Mouse (Mus musculus) left cerebral cortex, adult 2 months (tissue): ENCODE data around the gene Dnah14. TPM values are rescaled to one million over a fixed set of nuclear protein-coding genes. Genes with fewer than 3 reads are reported as not detected.

Experiments used
- DNase-seq, 2 experiments: peaks; one replicate each; pipeline ENCODE4 v3.0.0; 2021 to 2022; ENCODE audit warnings: low spot score in 2 of 2, mixed read lengths in 1 of 2; ENCODE audit errors: extremely low spot score in 1 of 2
- H3K27ac ChIP-seq: fragments of 200-600 bp; 2 replicates; pipeline ENCODE4 v1.8.1; 2022
- H3K4me3 ChIP-seq: fragments of 200-600 bp; 2 replicates; pipeline ENCODE4 v1.8.1; 2022
- CTCF ChIP-seq: fragments of 200-600 bp; IDR thresholded peaks from 2 replicates; pipeline ENCODE4 v1.8.1; 2022; ENCODE audit warnings: antibody characterized with exemption, mild to moderate bottlenecking, moderate library complexity
- intact Hi-C: fragments of 180-260 bp; cut with DNase I; formaldehyde crosslinking; loops from one replicate; pipeline ENCODE4 v1.15.1; 2025
- total RNA-seq, 2 experiments: library from RNA; stranded (reverse); gene quantifications; 2 replicates each; pipeline ENCODE4 v1.2.3; 2021

Dnah14 gene
- total RNA-seq, 2 experiments from 2014 or later = 0.49 to 1.4 TPM

DNA sequence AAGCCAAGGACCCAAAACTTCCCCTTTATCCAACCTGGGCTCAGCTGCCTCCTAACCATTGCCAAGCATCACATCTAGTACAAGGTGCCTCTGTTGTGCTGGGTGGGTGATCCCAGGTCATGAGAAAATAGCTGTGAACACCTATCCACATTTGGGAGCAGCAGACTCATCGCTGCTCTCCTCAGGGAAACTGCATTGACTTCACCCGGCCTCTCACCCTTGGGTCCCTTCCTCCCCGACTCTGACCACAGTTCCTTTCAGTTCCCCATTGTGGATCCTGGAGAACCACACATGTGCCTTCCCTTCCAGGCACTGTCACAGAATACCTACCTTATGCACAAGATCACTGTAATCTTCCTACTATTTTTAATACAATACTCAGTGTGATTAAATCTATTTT, 269.4 kb downstream of the Dnah14 start:
- no peak for DNase-seq
- Histone ChIP-seq H3K27ac (no peak overlapping the region), H3K4me3 (no peak overlapping the region)
- TF ChIP-seq CTCF = no peak
- intact Hi-C loops = no loop called here

DNA sequence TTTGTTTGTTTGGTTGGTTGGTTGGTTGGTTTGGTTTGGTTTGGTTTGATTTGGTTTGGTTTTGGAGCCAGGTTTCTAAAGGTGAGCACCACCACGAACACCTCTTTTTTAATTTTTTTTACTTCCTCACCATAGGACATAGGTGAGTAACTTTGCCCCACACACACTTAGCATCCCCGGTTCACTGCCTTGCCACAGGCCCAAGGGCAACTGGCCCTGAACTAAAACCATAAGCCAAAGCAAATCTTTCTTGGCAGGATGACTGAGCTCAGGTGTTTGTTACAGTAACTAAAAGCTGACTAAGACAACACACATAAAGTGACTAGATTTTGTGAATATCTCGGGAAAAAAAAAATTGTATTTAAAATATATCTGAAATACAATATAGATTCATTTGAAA, 271.0 kb downstream of the Dnah14 start:
- DNase-seq = no peak
- Histone ChIP-seq H3K27ac (no peak overlapping the region), H3K4me3 (no peak overlapping the region)
- intact Hi-C loops = no loop called here
- no peak for TF ChIP-seq CTCF

DNA sequence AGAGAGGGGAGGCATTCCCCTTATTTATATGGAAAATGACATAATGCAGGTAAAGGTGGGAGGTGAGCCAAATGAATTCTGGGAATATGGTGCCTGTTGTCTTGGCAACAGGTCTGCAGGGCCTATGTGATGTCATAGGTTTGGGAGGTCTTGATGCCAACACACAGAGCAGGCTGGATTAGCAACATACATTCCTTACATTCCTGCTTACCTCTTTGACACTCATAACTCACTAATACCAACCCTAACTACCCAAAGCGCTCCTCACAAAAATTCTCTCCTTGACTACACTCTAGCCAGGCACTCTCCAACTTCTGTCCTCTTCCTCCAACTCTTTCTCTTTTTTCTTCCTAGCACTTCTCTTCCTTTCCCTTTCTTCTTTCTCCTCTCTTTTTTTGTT, 271.9 kb downstream of the Dnah14 start:
- no peak for DNase-seq
- intact Hi-C loops = no loop called here
- no peak overlapping the region for H3K27ac ChIP-seq
- no peak for TF ChIP-seq CTCF
- H3K4me3 ChIP-seq = no peak overlapping the region

DNA sequence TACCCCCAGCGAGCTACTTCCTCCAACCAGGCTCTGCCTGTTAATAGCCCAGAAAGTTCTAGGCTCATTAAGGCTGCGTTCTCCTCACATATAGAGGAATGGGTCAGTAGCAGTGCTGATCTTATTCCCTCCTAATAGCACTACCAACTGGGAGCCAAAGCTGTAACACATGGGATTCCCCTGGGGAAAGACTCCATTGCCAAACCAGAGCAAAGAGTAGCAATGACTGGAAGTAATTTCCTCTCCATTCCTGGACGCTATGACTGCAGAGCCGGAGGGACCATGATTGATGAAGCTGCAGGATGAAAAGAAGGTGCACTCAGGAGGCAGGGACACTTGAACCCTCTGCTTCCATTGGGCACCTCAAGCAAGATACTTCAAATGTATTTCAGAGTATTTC, 274.1 kb downstream of the Dnah14 start:
- DNase-seq = no peak
- no peak for TF ChIP-seq CTCF
- Histone ChIP-seq H3K27ac (no peak overlapping the region), H3K4me3 (no peak overlapping the region)
- intact Hi-C loops = no loop called here

DNA sequence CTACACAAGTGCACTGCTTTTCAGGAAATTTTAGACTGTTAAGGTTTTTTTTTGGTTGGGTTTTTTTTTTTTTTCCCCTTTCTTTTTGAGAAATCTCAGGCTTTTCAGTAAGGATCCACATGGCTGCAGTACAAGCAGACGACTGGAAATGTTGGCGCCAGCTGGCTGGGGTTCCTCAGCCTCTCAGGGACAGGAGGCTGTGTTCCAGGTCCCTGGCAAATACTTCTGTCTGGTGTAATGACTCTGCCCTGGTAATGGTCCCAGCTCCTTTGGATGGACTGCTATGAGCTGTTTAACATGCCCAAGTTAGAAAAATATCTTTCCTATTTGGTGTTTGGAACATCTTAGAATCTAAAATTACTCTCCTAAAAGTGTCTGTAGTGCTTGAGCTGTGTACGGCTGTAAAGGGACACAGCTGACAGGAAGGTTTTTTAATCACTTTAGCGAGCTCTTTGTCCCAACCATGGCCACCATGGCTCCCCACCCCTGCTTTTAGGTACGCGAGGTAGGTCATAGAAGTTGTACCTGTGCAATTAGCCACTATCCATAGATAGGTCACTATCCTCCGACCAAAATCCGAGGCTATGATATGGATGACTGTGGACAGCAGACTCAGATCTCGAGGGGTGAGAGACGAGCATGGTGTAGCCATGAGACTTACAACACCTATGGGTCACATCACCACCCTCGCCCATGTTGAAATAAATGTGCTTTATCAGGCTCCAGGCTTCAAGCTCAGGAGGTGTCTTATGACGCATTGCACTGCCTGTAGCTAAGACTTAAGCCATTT, 275.4 kb downstream of the Dnah14 start:
- Histone ChIP-seq H3K27ac (no peak overlapping the region), H3K4me3 (no peak overlapping the region)
- DNase-seq = peak; percentile 26 to 36
- TF ChIP-seq CTCF = no peak
- intact Hi-C loops = no loop called here

DNA sequence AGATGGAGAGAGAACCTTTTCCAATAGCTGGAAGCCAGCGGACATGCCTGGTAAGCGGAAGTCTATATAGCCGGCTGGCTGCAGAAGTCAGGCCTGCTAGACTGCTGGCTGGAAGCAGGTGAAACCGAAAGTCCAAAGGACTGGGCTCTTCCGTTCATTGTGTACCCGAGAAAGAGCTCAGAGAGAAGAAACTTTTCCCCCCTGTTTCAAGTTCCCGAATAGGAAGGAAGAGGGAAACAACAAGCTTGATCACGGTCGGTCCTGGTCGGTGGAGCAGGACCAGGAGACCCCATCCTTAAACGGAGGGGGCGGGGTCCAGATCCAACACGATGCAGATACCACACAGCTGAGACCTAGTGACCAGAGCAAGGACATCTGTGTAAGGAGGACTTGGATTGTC, 276.1 kb downstream of the Dnah14 start:
- TF ChIP-seq CTCF = no peak
- intact Hi-C loops = no loop called here
- Histone ChIP-seq H3K4me3 (no peak overlapping the region), H3K27ac (no peak overlapping the region)
- no peak for DNase-seq

DNA sequence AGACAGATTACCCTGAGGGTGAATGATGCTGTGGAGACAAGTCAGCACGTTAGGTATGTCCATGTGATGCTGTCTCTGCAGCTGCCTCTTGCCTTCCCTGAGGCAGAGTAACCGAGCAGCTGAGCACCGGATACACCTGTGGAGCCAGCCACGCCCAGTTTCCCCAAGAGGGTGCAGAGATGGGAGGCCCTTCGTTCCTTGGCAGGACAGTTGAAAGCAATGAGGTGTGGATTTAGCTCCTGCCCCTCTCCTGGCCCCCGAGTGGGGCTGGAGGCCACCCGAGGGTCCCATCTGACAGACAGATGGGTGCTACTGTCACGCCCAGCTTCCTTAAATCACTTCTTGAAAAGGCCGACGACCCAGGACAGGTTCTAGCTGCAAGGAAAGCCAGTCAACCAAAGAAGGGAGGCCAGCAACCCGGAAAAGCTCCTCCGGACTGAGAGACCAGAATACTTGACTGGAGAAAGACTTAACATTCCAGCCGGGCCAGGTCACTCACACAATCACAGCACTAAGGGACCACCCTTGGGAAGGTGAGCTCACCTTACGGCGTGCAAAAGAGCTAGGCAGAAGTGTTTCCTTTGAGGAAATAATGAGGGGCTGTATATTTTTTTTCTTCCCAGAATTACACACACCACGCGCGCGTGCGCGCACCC, 276.9 kb downstream of the Dnah14 start:
- intact Hi-C loops = no loop called here
- TF ChIP-seq CTCF = no peak
- no peak overlapping the region for H3K4me3 ChIP-seq
- no peak overlapping the region for H3K27ac ChIP-seq
- no peak for DNase-seq

DNA sequence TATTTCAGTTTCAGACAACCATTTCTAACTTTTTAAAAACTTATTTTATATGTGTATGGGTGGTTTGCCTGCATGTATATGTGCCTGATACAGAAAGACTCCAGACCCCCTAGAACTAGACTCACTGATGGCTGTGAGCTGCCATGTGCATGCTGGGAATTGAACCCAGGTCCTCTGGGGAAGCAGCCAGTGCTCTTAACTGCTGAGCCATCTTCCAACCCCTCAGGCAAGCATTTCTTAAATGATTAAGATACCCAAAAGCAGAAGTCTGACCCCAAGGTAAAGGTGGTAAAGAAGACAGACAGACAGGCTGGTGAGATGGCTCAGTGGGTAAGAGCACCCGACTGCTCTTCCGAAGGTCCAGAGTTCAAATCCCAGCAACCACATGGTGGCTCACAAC, 278.5 kb downstream of the Dnah14 start:
- H3K27ac ChIP-seq = no peak overlapping the region
- intact Hi-C loops = no loop called here
- TF ChIP-seq CTCF = no peak
- H3K4me3 ChIP-seq = no peak overlapping the region
- no peak for DNase-seq

DNA sequence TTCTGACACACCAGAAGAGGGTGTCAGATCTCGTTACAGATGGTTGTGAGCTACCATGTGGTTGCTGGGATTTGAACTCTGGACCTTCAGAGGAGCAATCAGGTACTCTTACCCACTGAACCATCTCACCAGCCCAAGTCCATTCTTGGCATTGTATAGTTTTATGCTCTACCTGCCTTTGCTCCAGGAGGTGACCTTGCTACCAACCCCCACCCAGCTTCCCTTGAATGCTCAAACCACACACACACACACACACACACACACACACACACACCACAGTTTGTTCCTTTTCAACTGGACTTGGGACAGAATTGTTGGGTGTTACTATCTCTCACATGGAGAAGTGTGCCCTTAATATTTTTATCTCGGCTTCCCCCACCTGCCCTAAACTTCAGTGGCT, 280.0 kb downstream of the Dnah14 start:
- H3K27ac ChIP-seq = no peak overlapping the region
- H3K4me3 ChIP-seq = no peak overlapping the region
- TF ChIP-seq CTCF = no peak
- intact Hi-C loops = no loop called here
- DNase-seq = no peak

DNA sequence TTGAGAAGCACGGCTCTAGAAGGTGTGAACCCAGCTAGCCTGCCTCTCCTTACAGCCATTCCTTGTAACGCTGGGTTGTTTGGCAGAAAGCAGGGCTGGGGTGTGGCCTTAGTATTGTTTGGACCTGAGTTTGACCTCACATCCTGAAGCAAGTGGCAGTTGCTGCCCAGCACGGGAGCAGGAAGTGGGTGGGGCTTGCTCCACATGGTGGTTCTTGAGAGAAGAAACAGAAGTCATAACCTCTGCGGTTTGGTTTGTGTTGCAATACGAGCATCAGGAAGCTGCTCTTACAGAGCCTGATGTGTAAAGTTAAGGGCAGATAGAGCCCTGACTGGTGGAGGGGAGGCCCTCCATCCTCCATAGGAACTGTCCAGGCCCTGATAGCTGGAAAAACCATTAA, 284.3 kb downstream of the Dnah14 start:
- TF ChIP-seq CTCF = no peak
- no peak for DNase-seq
- intact Hi-C loops = no loop called here
- Histone ChIP-seq H3K27ac (no peak overlapping the region), H3K4me3 (no peak overlapping the region)

DNA sequence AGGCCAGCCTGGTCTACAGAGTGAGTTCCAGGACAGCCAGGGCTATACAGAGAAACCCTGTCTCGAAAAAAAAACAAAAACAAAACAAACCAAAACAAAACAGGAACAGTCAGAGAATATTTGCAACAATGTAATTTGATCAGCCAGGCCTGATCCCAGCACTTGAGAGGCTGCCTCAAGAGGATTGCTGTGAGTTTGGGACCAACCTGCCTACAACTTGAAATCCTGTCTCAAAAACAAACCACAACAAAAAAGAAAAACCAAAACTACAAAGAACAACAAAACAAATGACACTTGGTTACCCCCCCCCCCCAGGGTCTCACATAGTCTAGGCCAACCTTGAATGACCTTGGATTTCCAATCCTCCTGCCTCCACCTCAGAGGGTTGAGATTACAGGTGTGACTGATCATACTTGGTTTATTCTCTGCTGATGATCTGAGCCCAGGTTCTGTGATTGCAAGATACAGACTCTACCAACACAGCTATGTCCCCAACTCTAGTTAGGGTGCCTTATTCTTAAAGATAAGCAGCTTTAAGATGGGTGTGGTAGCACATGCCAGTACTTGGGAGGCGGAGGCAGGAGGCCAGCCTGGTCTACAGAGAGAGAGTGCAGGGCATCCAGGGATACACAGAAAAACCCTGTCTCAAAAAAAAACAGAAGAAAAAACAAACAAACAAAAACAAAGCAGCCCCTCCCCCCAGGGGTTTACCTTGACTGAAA, 285.0 kb downstream of the Dnah14 start:
- no peak for TF ChIP-seq CTCF
- H3K27ac ChIP-seq = no peak overlapping the region
- no peak for DNase-seq
- intact Hi-C loops = no loop called here
- H3K4me3 ChIP-seq = no peak overlapping the region

DNA sequence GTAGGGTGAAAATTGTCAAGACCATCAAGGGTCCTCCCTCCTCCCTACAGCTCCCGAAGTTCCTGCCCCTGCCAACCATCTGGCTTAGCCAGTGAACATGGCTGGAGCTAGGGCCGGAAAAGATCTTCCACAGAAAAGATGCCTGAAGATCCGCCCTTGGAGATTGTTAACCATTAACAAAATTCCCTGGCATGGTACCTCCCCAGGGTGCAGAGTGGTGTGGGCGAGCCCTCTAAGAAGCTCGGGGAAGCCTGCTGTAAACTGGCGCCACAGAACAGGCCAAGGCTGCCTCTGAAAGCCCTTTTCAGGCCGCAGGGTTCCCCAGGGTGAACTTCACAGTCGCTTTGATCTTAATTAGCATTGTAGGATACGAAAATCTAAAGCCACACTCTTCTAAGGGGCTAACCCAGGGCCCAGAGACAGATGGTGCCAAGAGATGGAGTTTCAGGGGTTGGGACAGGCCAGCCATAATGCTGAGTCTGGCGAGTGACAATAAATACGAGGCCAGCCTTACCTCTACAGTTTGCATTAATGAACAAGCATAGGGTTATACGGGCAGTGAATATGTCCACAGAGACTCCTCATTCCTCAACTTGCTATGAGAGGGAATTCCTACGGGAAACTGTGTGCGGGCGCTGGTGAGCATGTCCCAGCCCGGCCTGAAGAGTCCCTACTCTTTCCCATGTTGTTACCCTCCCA, 286.5 kb downstream of the Dnah14 start:
- no peak for DNase-seq
- H3K4me3 ChIP-seq = no peak overlapping the region
- no peak for TF ChIP-seq CTCF
- intact Hi-C loops = no loop called here
- no peak overlapping the region for H3K27ac ChIP-seq
